Mouse (Mus musculus): ENCODE measurements around the gene Mkrn2os. TPM values are rescaled to one million over a fixed set of nuclear protein-coding genes. Genes with fewer than 3 reads are reported as not detected.
"Not testable (repeated sequence)": the region's sequence is repeated elsewhere in the genome, so short reads cannot be mapped to it uniquely, and the experiment has no call there.

Mkrn2os gene
- polyA plus RNA-seq (2015; fragmentation: Nextera tagmentation; extraction: Ambion mirVana), result 0.47 and 0.67 TPM in 2 replicates

- WGBS, result 72% methylated on average over 5 of the region's 5 CpGs
- no peaks in the 10 kb centered on the region for H3K36me3 ChIP-seq (ENCODE audit: control insufficient read depth, insufficient read depth)
- ATAC-seq, result no peak
Measured at GRCm38 (mm10) chr6:115592458-115592857, at the start of gene Mkrn2os. Gene Mkrn2os (minus strand): TSS chr6:115592576.

DNA sequence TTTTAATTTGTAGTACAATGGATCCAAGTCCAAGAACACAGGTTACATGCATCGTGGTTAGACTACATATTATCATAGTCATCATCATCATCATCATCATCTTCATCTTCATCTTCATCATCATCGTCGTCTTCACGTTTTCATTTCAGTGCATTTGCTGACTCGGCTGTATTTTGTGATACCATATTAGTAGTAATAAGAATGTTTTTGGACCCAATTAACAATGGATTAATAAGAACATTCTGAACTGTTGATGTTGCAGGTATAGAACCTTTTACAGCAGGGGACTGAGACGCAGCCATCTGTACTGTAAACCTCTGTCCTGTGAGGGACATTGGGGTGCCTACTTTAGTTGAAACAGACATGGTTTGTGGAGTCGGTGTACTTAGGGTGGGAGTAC is 45.8 kb upstream of the Mkrn2os start:
- WGBS, result 95% methylated on average over 7 of the region's 7 CpGs
- not testable (repeated sequence) for H3K4me2 ChIP-seq (ENCODE audit: low read length); H3K4me3 ChIP-seq (replicated peaks; ENCODE audit: low read length); H3K9me3 ChIP-seq (ENCODE audit: control insufficient read depth, low read length); H3K27me3 ChIP-seq (replicated peaks; ENCODE audit: control insufficient read depth, insufficient read depth, low read length); H3K9ac ChIP-seq (replicated peaks; ENCODE audit: low read depth, low read length); ATAC-seq; H3K4me1 ChIP-seq (replicated peaks; ENCODE audit: control insufficient read depth, insufficient read depth, low read length); H3K27ac ChIP-seq (ENCODE audit: low read length)
- peaks cover 18% of the 10 kb centered on the region for H3K36me3 ChIP-seq (ENCODE audit: control insufficient read depth, insufficient read depth)

More at GRCm38 (mm10) chr6:115592458-115592857, at the start of gene Mkrn2os:
- Histone ChIP-seq H3K9ac (replicated peaks; ENCODE audit: low read depth, low read length) (no peak within 1 kb of the TSS), H3K27me3 (replicated peaks; ENCODE audit: control insufficient read depth, insufficient read depth, low read length) (no peaks in the 10 kb centered on the region), H3K4me1 (replicated peaks; ENCODE audit: control insufficient read depth, insufficient read depth, low read length) (no peaks in the 10 kb centered on the region), H3K4me3 (replicated peaks; ENCODE audit: low read length) (no peak within 1 kb of the TSS), H3K4me2 (ENCODE audit: low read length) (no peak within 1 kb of the TSS), H3K27ac (ENCODE audit: low read length) (no peak within 1 kb of the TSS), H3K9me3 (ENCODE audit: control insufficient read depth, low read length) (no peaks in the 10 kb centered on the region)

- ATAC-seq, result no peak
- H3K9me3 ChIP-seq (ENCODE audit: control insufficient read depth, low read length), result no peaks in the 10 kb centered on the region
- no peak overlapping the region for H3K4me2 ChIP-seq (ENCODE audit: low read length)
- no peak overlapping the region for H3K4me3 ChIP-seq (replicated peaks; ENCODE audit: low read length)
- peaks cover 28% of the 10 kb centered on the region for H3K36me3 ChIP-seq (ENCODE audit: control insufficient read depth, insufficient read depth)
- WGBS, result 97% methylated on average over 2 of the region's 2 CpGs
- no peaks in the 10 kb centered on the region for H3K27me3 ChIP-seq (replicated peaks; ENCODE audit: control insufficient read depth, insufficient read depth, low read length)
- no peaks in the 10 kb centered on the region for H3K4me1 ChIP-seq (replicated peaks; ENCODE audit: control insufficient read depth, insufficient read depth, low read length)
- H3K27ac ChIP-seq (ENCODE audit: low read length), result no peak overlapping the region
- H3K9ac ChIP-seq (replicated peaks; ENCODE audit: low read depth, low read length), result no peak overlapping the region
Measured at GRCm38 (mm10) chr6:115634015-115634414, 41.6 kb upstream of the Mkrn2os start.

GRCm38 (mm10) chr6:115631056-115631795 is 38.9 kb upstream of the Mkrn2os start:
- H3K36me3 ChIP-seq (ENCODE audit: control insufficient read depth, insufficient read depth), result peaks cover 25% of the 10 kb centered on the region
- H3K4me2 ChIP-seq (ENCODE audit: low read length), result no peak overlapping the region
- WGBS, result 92% methylated on average over 3 of the region's 3 CpGs

DNA sequence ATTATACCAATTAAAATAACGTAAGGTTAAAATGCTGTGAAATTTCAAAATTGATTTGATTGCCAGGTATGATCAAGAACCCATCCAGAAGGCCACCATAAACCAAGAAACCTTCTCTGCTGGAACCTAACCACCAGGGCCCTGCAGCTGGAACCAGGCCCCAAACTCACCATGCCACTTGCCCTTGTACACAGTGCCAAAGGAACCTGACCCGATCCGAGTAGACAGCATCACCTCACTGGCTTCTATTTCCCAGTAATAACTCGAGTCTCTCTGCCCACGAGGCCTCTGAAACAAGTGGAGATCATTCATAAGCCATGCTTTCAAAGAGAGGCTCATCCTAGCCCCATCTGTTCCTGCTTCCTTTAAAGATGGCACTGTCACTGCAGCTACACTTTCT is 33.7 kb upstream of the Mkrn2os start:
- Histone ChIP-seq H3K9me3 (ENCODE audit: control insufficient read depth, low read length) (no peaks in the 10 kb centered on the region), H3K4me3 (replicated peaks; ENCODE audit: low read length) (no peak overlapping the region), H3K36me3 (ENCODE audit: control insufficient read depth, insufficient read depth) (peaks cover 41% of the 10 kb centered on the region), H3K9ac (replicated peaks; ENCODE audit: low read depth, low read length) (no peak overlapping the region), H3K27me3 (replicated peaks; ENCODE audit: control insufficient read depth, insufficient read depth, low read length) (no peaks in the 10 kb centered on the region), H3K4me2 (ENCODE audit: low read length) (no peak overlapping the region), H3K27ac (ENCODE audit: low read length) (no peak overlapping the region), H3K4me1 (replicated peaks; ENCODE audit: control insufficient read depth, insufficient read depth, low read length) (no peaks in the 10 kb centered on the region)
- WGBS, result 90% methylated on average over 5 of the region's 5 CpGs
- no peak for ATAC-seq

More at GRCm38 (mm10) chr6:115631056-115631795, 38.9 kb upstream of the Mkrn2os start:
- no peak for ATAC-seq
- no peak overlapping the region for H3K9ac ChIP-seq (replicated peaks; ENCODE audit: low read depth, low read length)
- no peak overlapping the region for H3K27ac ChIP-seq (ENCODE audit: low read length)
- no peaks in the 10 kb centered on the region for H3K4me1 ChIP-seq (replicated peaks; ENCODE audit: control insufficient read depth, insufficient read depth, low read length)
- H3K9me3 ChIP-seq (ENCODE audit: control insufficient read depth, low read length), result no peaks in the 10 kb centered on the region
- no peak overlapping the region for H3K4me3 ChIP-seq (replicated peaks; ENCODE audit: low read length)
- H3K27me3 ChIP-seq (replicated peaks; ENCODE audit: control insufficient read depth, insufficient read depth, low read length), result no peaks in the 10 kb centered on the region

GRCm38 (mm10) chr6:115620942-115621341 is 28.6 kb upstream of the Mkrn2os start:
- Histone ChIP-seq H3K4me2 (ENCODE audit: low read length) (no peak overlapping the region), H3K4me3 (replicated peaks; ENCODE audit: low read length) (no peak overlapping the region), H3K27ac (ENCODE audit: low read length) (no peak overlapping the region), H3K27me3 (replicated peaks; ENCODE audit: control insufficient read depth, insufficient read depth, low read length) (no peaks in the 10 kb centered on the region), H3K9ac (replicated peaks; ENCODE audit: low read depth, low read length) (no peak overlapping the region), H3K36me3 (ENCODE audit: control insufficient read depth, insufficient read depth) (peaks cover 67% of the 10 kb centered on the region), H3K4me1 (replicated peaks; ENCODE audit: control insufficient read depth, insufficient read depth, low read length) (no peaks in the 10 kb centered on the region), H3K9me3 (ENCODE audit: control insufficient read depth, low read length) (no peaks in the 10 kb centered on the region)
- WGBS, result 89% methylated on average over 1 of the region's 1 CpGs
- no peak for ATAC-seq

- Histone ChIP-seq H3K4me2 (ENCODE audit: low read length) (no peak overlapping the region), H3K9ac (replicated peaks; ENCODE audit: low read depth, low read length) (no peak overlapping the region), H3K9me3 (ENCODE audit: control insufficient read depth, low read length) (no peaks in the 10 kb centered on the region), H3K4me1 (replicated peaks; ENCODE audit: control insufficient read depth, insufficient read depth, low read length) (no peaks in the 10 kb centered on the region), H3K27me3 (replicated peaks; ENCODE audit: control insufficient read depth, insufficient read depth, low read length) (no peaks in the 10 kb centered on the region), H3K4me3 (replicated peaks; ENCODE audit: low read length) (no peak overlapping the region), H3K27ac (ENCODE audit: low read length) (no peak overlapping the region), H3K36me3 (ENCODE audit: control insufficient read depth, insufficient read depth) (peaks cover 68% of the 10 kb centered on the region)
- 94% methylated on average over 10 of the region's 10 CpGs for WGBS
- ATAC-seq, result no peak
Measured at GRCm38 (mm10) chr6:115619818-115620217, 27.4 kb upstream of the Mkrn2os start.

DNA sequence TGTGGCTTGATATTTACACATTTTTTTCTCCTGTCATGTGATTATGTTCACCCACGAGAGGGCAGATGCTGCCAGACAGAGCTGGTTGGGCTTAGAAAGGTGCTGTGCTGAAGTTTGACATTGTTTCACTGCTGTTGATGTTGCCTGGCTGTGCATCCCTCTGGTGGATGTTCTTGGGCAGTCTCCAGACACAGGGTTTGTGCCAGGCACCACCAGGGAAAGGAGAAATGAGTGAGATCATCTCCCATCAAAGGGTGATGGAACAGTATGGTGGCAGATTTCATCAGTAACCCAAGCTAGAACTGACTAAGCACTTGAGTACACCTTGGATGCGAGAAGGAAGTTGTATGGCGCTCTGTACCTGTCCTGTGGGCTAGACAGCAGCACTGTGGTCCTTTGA is 23.6 kb upstream of the Mkrn2os start:
- no peak for ATAC-seq
- Histone ChIP-seq H3K27ac (ENCODE audit: low read length) (no peak overlapping the region), H3K36me3 (ENCODE audit: control insufficient read depth, insufficient read depth) (peaks cover 51% of the 10 kb centered on the region), H3K4me1 (replicated peaks; ENCODE audit: control insufficient read depth, insufficient read depth, low read length) (no peaks in the 10 kb centered on the region), H3K9me3 (ENCODE audit: control insufficient read depth, low read length) (no peaks in the 10 kb centered on the region), H3K9ac (replicated peaks; ENCODE audit: low read depth, low read length) (no peak overlapping the region), H3K4me2 (ENCODE audit: low read length) (no peak overlapping the region), H3K27me3 (replicated peaks; ENCODE audit: control insufficient read depth, insufficient read depth, low read length) (no peaks in the 10 kb centered on the region), H3K4me3 (replicated peaks; ENCODE audit: low read length) (no peak overlapping the region)
- 92% methylated on average over 3 of the region's 3 CpGs for WGBS

DNA sequence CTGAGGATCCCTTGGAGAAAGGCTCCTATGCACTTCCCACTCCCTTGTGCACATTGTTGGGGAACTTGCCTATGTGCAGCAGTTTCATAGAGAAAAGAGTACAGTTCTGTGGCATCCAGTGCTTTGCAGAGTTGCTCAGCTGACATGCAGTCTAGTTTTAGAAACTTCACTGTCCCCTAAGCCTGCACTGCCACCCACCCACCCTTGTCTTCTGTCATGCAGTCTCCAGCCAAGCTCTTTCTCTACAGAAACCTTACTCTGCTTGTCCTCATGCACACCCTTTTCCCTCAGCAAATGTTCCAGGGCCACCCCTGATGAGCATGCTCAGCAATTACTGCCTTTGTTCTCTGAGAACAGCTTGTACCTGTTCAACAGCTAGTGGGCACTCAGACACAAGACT is 21.4 kb upstream of the Mkrn2os start:
- Histone ChIP-seq H3K9ac (replicated peaks; ENCODE audit: low read depth, low read length) (no peak overlapping the region), H3K27me3 (replicated peaks; ENCODE audit: control insufficient read depth, insufficient read depth, low read length) (no peaks in the 10 kb centered on the region), H3K9me3 (ENCODE audit: control insufficient read depth, low read length) (no peaks in the 10 kb centered on the region), H3K4me1 (replicated peaks; ENCODE audit: control insufficient read depth, insufficient read depth, low read length) (no peaks in the 10 kb centered on the region), H3K27ac (ENCODE audit: low read length) (no peak overlapping the region), H3K36me3 (ENCODE audit: control insufficient read depth, insufficient read depth) (peaks cover 40% of the 10 kb centered on the region), H3K4me3 (replicated peaks; ENCODE audit: low read length) (no peak overlapping the region), H3K4me2 (ENCODE audit: low read length) (no peak overlapping the region)
- ATAC-seq, result no peak

DNA sequence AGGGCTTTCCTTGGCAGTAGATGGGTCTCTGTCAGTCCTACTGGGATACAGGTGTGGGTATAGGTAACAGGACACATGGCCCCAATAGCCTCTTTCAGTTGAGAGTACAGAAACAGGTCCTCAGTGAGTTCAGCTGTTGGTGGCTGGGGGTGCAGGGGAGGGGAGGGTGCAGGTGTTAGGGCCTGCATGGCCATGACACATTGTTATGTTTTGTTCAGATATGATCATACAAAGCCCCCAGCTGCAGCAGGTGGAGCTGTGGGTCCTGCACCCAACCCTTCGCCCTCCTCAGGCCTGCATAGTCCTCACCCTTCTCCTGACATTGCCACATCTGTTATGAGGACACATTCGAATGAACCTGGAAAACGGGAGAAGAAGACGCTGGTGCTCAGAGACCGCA is 17.9 kb upstream of the Mkrn2os start:
- Histone ChIP-seq H3K27ac (ENCODE audit: low read length) (no peak overlapping the region), H3K4me1 (replicated peaks; ENCODE audit: control insufficient read depth, insufficient read depth, low read length) (no peaks in the 10 kb centered on the region), H3K9me3 (ENCODE audit: control insufficient read depth, low read length) (no peaks in the 10 kb centered on the region), H3K36me3 (ENCODE audit: control insufficient read depth, insufficient read depth) (peaks cover 12% of the 10 kb centered on the region), H3K4me3 (replicated peaks; ENCODE audit: low read length) (no peak overlapping the region), H3K9ac (replicated peaks; ENCODE audit: low read depth, low read length) (no peak overlapping the region), H3K4me2 (ENCODE audit: low read length) (no peak overlapping the region), H3K27me3 (replicated peaks; ENCODE audit: control insufficient read depth, insufficient read depth, low read length) (no peaks in the 10 kb centered on the region)
- no peak for ATAC-seq
- 98% methylated on average over 5 of the region's 5 CpGs for WGBS

Data from forebrain, embryonic 16.5 days (tissue).